Mouse (Mus musculus) hindbrain, postnatal 0 days (tissue): ENCODE results near the gene Ptprc. TPM values are rescaled to one million over a fixed set of nuclear protein-coding genes. Genes with fewer than 3 reads are reported as not detected.

Source experiments
- ATAC-seq: fragments of 200-750 bp; cut with Nextera tagmentation; 2 replicates; pipeline ENCODE4 v1.8.0; 2017; ENCODE audit warnings: mild to moderate bottlenecking, moderate TSS enrichment, moderate library complexity
- DNase-seq: peaks from one replicate; pipeline ENCODE4 v3.0.0-alpha.2; 2015; ENCODE audit warnings: low spot score
- H3K27ac ChIP-seq: fragments of 300-500 bp; sonication (generic); 2 replicates; pipeline ENCODE4 v1.5.1; 2014; ENCODE audit warnings: mild to moderate bottlenecking
- H3K27me3 ChIP-seq: fragments of 300-500 bp; sonication (generic); 2 replicates; pipeline ENCODE4 v1.6.1; 2014; ENCODE audit warnings: low read length, mixed read lengths; ENCODE audit not compliant: insufficient read depth
- H3K36me3 ChIP-seq: fragments of 300-500 bp; sonication (generic); 2 replicates; pipeline ENCODE4 v1.6.1; 2014; ENCODE audit warnings: low read length, mixed read lengths; ENCODE audit not compliant: insufficient read depth
- H3K4me1 ChIP-seq: fragments of 300-500 bp; sonication (generic); 2 replicates; pipeline ENCODE4 v1.6.1; 2014; ENCODE audit warnings: antibody characterized with exemption, low read length, mixed read lengths; ENCODE audit not compliant: insufficient read depth
- H3K4me2 ChIP-seq: fragments of 300-500 bp; sonication (generic); 2 replicates; pipeline ENCODE4 v1.6.1; 2014; ENCODE audit warnings: low read depth, mild to moderate bottlenecking, low read length, moderate library complexity, mixed read lengths
- H3K4me3 ChIP-seq: fragments of 300-500 bp; sonication (generic); 2 replicates; pipeline ENCODE4 v1.5.1; 2014; ENCODE audit warnings: low read length
- H3K9ac ChIP-seq: fragments of 300-500 bp; sonication (generic); replicated peaks from 2 replicates; pipeline ENCODE4 v1.6.1; 2014; ENCODE audit warnings: mild to moderate bottlenecking, low read length, moderate library complexity, mixed read lengths
- H3K9me3 ChIP-seq: fragments of 300-500 bp; sonication (generic); 2 replicates; pipeline ENCODE4 v1.6.1; 2016; ENCODE audit warnings: low read length, mixed read lengths
- CTCF ChIP-seq: IDR thresholded peaks from 2 replicates; pipeline ENCODE4 v1.5.1; 2016; ENCODE audit warnings: antibody characterized with exemption, control low read depth, low read depth
- WGBS: fragments of 180-500 bp; shearing (Covaris S2); extraction: QIAGEN DNeasy Blood & Tissue Kit; methylation state at CpG from one replicate; pipeline ENCODE4 v1.1.7; 2014; 5-methylcytosine and 5-hydroxymethylcytosine counted together
- polyA plus RNA-seq: library from polyadenylated mRNA; unstranded; fragments of >200 nt; fragmentation: Nextera tagmentation; extraction: Ambion mirVana; gene quantifications from 2 replicates; pipeline ENCODE4 v1.2.1, GENCODE M21; 2015
- total RNA-seq: library from RNA; depleted of rRNA; stranded (reverse); fragments of >200 nt; gene quantifications from 2 replicates; pipeline ENCODE4 v1.2.3, GENCODE M21; 2014; rRNA removed

Gene Ptprc
- total and polyA plus RNA-seq, 2 experiments from 2014 or later, result 1.2 to 1.3 TPM

DNA sequence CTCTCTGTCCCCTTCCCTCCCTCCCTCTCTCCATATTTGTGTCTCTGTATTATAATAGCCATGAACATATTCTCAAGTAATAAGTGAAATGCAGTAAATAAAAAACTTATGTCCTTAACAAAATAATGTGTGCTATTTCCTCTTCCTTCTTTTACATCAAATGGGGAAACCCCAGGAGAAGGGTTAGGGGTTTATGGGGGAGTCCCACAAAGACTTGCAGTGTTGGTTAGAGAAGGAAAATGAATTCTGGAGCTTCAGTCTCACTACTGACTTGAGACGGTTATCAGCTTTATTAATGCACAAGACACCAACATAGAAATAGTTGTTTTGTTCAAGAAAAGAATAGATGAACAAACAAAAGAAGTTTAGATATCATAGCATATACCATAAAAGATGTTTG is 150.2 kb downstream of the Ptprc start:
- no peak overlapping the region for H3K4me2 ChIP-seq
- ATAC-seq (no peak), DNase-seq (no peak)
- no peak for TF ChIP-seq CTCF
- H3K9ac ChIP-seq, result no peak overlapping the region
- no peak overlapping the region for H3K27ac ChIP-seq
- H3K4me3 ChIP-seq, result no peak overlapping the region
- 93% methylated on average over 1 of the region's 1 CpGs for WGBS
- no peaks in the 10 kb centered on the region for H3K9me3 ChIP-seq
- no peaks in the 10 kb centered on the region for H3K36me3 ChIP-seq
- H3K4me1 ChIP-seq, result no peaks in the 10 kb centered on the region
- no peaks in the 10 kb centered on the region for H3K27me3 ChIP-seq

DNA sequence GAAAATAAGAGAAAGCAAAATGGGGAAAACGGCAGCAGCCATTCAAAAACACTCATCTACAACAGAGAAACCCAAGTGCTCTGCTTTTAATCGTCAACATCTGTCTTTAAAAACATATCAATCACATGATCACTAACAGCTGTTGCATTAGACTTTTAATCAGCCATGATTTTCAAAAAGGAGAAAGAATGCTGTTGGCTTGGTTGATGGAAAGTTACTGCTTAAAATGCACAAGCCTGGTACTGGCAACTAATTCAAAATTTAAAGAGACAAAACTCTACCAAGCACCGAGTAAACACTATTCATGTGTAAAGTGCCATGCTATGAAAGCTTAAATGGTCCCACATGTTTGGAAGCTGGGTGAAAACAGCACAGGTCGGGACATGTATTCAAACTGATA is 151.9 kb downstream of the Ptprc start:
- TF ChIP-seq CTCF, result no peak
- Histone ChIP-seq H3K9me3 (no peaks in the 10 kb centered on the region), H3K27ac (no peak overlapping the region), H3K36me3 (no peaks in the 10 kb centered on the region), H3K4me1 (no peaks in the 10 kb centered on the region), H3K4me3 (no peak overlapping the region), H3K4me2 (no peak overlapping the region), H3K9ac (no peak overlapping the region), H3K27me3 (no peaks in the 10 kb centered on the region)
- DNase-seq (no peak), ATAC-seq (no peak)
- 44% methylated on average over 4 of the region's 4 CpGs for WGBS

DNA sequence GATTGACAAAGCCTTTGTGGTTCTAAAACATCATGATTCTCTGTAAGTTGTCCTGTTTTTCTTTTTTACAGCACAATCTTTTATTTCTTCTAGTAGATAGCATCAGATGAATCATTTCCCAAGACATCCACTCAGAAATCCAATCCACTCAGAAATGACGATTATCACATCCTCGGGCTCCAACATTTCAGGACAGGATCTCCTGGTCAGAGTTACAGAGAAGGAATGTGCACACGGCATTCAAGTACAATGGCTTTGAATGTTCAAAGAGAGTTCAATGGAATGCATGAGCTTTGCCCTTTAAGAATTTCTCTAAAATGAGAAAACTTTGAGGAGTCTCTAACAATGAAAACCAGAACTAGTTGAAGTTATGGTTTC is 152.6 kb downstream of the Ptprc start:
- Histone ChIP-seq H3K4me2 (no peak overlapping the region), H3K27ac (no peak overlapping the region), H3K27me3 (no peaks in the 10 kb centered on the region), H3K4me1 (no peaks in the 10 kb centered on the region), H3K9me3 (no peaks in the 10 kb centered on the region), H3K36me3 (no peaks in the 10 kb centered on the region), H3K9ac (no peak overlapping the region), H3K4me3 (no peak overlapping the region)
- DNase-seq (no peak), ATAC-seq (no peak)
- WGBS, result 12% methylated on average over 3 of the region's 3 CpGs
- TF ChIP-seq CTCF, result no peak

DNA sequence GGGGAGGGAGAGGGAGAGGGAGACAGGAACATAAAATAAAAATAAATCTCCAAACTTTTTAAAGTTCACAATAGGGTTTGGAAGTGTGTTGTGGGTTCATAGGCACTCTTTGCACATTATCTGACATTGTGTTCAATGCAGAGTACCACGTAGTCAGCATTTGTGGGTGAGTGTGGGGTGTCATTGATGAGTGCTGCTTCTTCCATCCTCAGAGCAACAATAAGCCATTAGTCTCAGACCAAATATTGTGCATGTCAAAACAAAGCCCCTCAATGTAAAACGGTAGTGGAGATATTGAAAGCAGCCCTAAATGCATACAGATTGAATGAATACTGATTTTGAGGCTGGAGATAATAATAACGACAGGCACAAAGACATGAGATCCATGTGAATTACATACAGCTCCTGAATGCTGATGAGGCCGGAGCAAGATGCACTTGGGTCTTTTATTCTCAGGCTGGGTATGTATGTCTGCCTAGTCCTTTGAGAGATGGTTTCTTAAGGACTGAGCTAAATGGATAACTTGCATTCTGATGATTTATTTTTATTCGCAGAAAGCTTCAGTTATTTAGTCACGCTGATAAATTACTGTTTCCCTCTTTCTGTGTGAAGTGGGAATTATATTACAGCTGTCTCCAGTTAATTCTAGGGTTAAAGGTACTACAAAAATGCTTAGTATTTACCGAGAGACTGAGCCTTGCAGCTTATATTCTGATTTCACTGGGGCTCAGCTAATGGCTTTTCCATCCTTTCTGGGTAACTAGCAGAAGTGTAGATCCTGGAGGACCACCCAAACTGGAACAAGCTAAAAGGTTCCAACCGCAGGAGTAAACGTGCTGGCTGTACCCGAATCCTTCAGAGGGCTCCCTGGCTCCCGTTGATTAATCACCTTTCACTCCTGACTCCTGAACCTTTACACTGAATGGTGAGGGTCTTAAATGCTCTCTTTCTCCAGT is 153.3 kb downstream of the Ptprc start:
- H3K27me3 ChIP-seq, result no peaks in the 10 kb centered on the region
- no peak overlapping the region for H3K4me3 ChIP-seq
- H3K4me1 ChIP-seq, result no peaks in the 10 kb centered on the region
- no peaks in the 10 kb centered on the region for H3K36me3 ChIP-seq
- no peaks in the 10 kb centered on the region for H3K9me3 ChIP-seq
- ATAC-seq (no peak), DNase-seq (no peak)
- WGBS, result 27% methylated on average over 11 of the region's 11 CpGs
- H3K9ac ChIP-seq, result no peak overlapping the region
- no peak overlapping the region for H3K4me2 ChIP-seq
- no peak for TF ChIP-seq CTCF
- H3K27ac ChIP-seq, result no peak overlapping the region

Other genes starting within 250 kb of the Ptprc start
- gene Atp6v1g3, start 98.0 kb upstream of the Ptprc start, total RNA-seq, result not detected in 2 replicates
- gene Atp6v1g3, start 98.0 kb upstream of the Ptprc start, polyA plus RNA-seq, result not detected in 2 replicates